In the genomic region with DNA sequence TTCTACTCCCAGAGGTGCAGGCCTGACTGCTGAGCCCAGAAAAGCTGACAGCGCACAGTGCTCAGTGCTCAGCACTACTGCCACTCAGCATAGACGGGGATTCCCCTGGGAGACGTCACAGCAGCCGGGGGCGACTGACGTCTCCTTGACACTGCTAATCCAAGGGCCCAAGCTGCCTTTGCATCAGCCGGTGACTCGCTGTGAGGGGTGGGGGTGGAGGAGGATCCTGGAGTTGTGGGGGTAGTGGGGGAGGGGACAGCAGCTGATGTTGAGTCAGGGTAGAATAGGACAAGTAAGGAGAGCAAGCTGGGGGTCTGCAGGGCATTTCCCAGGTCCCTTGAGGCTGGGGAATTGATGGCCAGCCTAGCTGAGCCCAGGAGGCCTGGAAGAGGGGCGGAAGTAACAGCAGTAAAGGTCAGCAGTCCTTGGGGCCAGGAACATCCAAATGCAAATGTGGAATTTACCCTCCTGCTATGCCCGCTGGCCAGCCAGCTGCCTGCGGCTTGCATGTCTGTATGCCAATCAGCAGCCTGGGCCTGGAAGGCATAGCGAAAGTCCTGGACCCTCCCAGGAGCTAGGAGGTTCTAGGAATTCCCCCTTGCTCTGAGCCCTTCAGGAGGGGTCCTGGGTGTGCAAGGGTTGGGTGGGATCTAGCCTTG, we compare ENCODE assay signal across 12 mouse cellular contexts. TPM values are rescaled to one million over a fixed set of nuclear protein-coding genes. Genes with fewer than 3 reads are reported as not detected.
DNase-seq lines count a peak whose midpoint lies in the region; ATAC-seq lines count a peak whose summit lies in the region.
"Had no signal": no experiment of that assay in that cellular context is flagged by ENCODE, and none has a peak within 500 bp of the region (broad histone marks: within the 10 kb centered on the region; RNA-seq: fewer than 3 reads in every experiment).

No protein-coding gene starts in this region.

- H3K4me1 ChIP-seq in forebrain, embryonic 12.5 days: peaks cover 29% of the 10 kb centered on the region
- peaks cover 26% of the 10 kb centered on the region for H3K4me1 ChIP-seq in midbrain, embryonic 13.5 days (replicated peaks)

- no peaks in the 10 kb centered on the region for H3K36me3 ChIP-seq in forebrain, embryonic 12.5 days (replicated peaks)
- no peaks in the 10 kb centered on the region for H3K36me3 ChIP-seq in midbrain, embryonic 13.5 days
- H3K36me3 ChIP-seq: embryonic facial prominence, embryonic 13.5 days; limb, embryonic 13.5 days had no signal

- peak; percentile 76 for ATAC-seq in forebrain, embryonic 12.5 days (ENCODE audit: low FRiP score)
- peak; percentile 76 for ATAC-seq in midbrain, embryonic 13.5 days

- H3K4me3 ChIP-seq in forebrain, embryonic 12.5 days (replicated peaks): no peak overlapping the region
- H3K4me3 ChIP-seq in midbrain, embryonic 13.5 days (replicated peaks): no peak overlapping the region
- H3K4me3 ChIP-seq: embryonic facial prominence, embryonic 13.5 days; limb, embryonic 13.5 days had no signal

- DNase-seq in CD4-positive helper T cell, adult 2 months (ENCODE audit: low read depth, low spot score): peak; percentile 21
- peak; percentile 34 to 35 for DNase-seq in adrenal gland, adult 18-20 months (ENCODE audit: low spot score in 2 of 2)
- DNase-seq in urinary bladder, adult 2 months (ENCODE audit: low spot score): no peak
- DNase-seq in left cerebral cortex, adult 8-10 months (ENCODE audit: low spot score in 2 of 2): no peak
- DNase-seq in urinary bladder, postnatal 36 days (ENCODE audit: low spot score in 2 of 2): no peak
- DNase-seq in lung, postnatal 10 days: no peak
- DNase-seq: kidney, postnatal 14 days had no signal

- 8% methylated on average over 12 of the region's 12 CpGs for WGBS in forebrain, embryonic 12.5 days
- 2% methylated on average over 12 of the region's 12 CpGs for WGBS in midbrain, embryonic 13.5 days

- 0 out of 2 replicates have a peak overlapping the region, but pooled peaks have one; percentile 33 for H3K27ac ChIP-seq in forebrain, embryonic 12.5 days
- peak overlapping the region; percentile 39; the same call in 1 of the 2 replicates for H3K27ac ChIP-seq in midbrain, embryonic 13.5 days
- H3K27ac ChIP-seq: embryonic facial prominence, embryonic 13.5 days; limb, embryonic 13.5 days had no signal

- no peak overlapping the region for H3K4me2 ChIP-seq in forebrain, embryonic 12.5 days
- 0 out of 2 replicates have a peak overlapping the region, but pooled peaks have one; percentile 13 for H3K4me2 ChIP-seq in midbrain, embryonic 13.5 days (replicated peaks)
- H3K4me2 ChIP-seq: embryonic facial prominence, embryonic 13.5 days; limb, embryonic 13.5 days had no signal

- H3K9ac ChIP-seq in forebrain, embryonic 12.5 days: no peak overlapping the region
- H3K9ac ChIP-seq in midbrain, embryonic 13.5 days (replicated peaks): no peak overlapping the region
- H3K9ac ChIP-seq: embryonic facial prominence, embryonic 13.5 days; limb, embryonic 13.5 days had no signal

- H3K9me3 ChIP-seq in forebrain, embryonic 12.5 days: no peaks in the 10 kb centered on the region
- no peaks in the 10 kb centered on the region for H3K9me3 ChIP-seq in midbrain, embryonic 13.5 days
- H3K9me3 ChIP-seq: embryonic facial prominence, embryonic 13.5 days; limb, embryonic 13.5 days had no signal

- H3K27me3 ChIP-seq in forebrain, embryonic 12.5 days: no peaks in the 10 kb centered on the region
- H3K27me3 ChIP-seq in midbrain, embryonic 13.5 days: no peaks in the 10 kb centered on the region

RNA-seq across cellular contexts. Expression of a gene that starts 31.9 kb away (rescaled TPM):
- 10 to 100 TPM; 32.1 to 33.0 TPM for total RNA-seq in adrenal gland, adult 18-20 months (2021)
- polyA plus RNA-seq in forebrain, embryonic 12.5 days (2016; fragmentation: Nextera tagmentation; extraction: Ambion mirVana): 2.7 and 5.5 TPM in 2 replicates
- polyA plus RNA-seq in midbrain, embryonic 13.5 days (2015; fragmentation: Nextera tagmentation; extraction: Ambion mirVana): 8.2 and 8.8 TPM in 2 replicates
- 1.2 TPM in 2 replicates for polyA plus RNA-seq in urinary bladder, adult 2 months (2012; rRNA removed)
- total RNA-seq in left cerebral cortex, adult 8-10 months (2022): 100 to 1,000 TPM; 268 to 306 (median 296) TPM
- total RNA-seq: megakaryocyte-erythroid progenitor cell, adult 5-6 weeks had no signal

RNA-seq across cellular contexts. Expression of a gene that starts 52.3 kb away (rescaled TPM):
- total RNA-seq in adrenal gland, adult 18-20 months (2021): 10 to 100 TPM in 1 of 2 experiments, 1 to 10 TPM in 1; 6.2 to 12.5 TPM
- 3.6 TPM in 2 replicates for polyA plus RNA-seq in forebrain, embryonic 12.5 days (2016; fragmentation: Nextera tagmentation; extraction: Ambion mirVana)
- 5.1 and 5.3 TPM in 2 replicates for polyA plus RNA-seq in midbrain, embryonic 13.5 days (2015; fragmentation: Nextera tagmentation; extraction: Ambion mirVana)
- 5.5 and 6.4 TPM in 2 replicates for polyA plus RNA-seq in urinary bladder, adult 2 months (2012; rRNA removed)
- 10 to 100 TPM; 72.6 to 77.7 (median 74.9) TPM for total RNA-seq in left cerebral cortex, adult 8-10 months (2022)
- total RNA-seq: megakaryocyte-erythroid progenitor cell, adult 5-6 weeks had no signal

Comparison
In these comparisons a context has a peak if more than half of its experiments do, and no peak if none do; other contexts are left out.
1. DNase-seq: peak in CD4-positive helper T cell, adult 2 months (single experiment) and adrenal gland, adult 18-20 months (2 of 2); none in urinary bladder, adult 2 months (single experiment), left cerebral cortex, adult 8-10 months (0 of 2), urinary bladder, postnatal 36 days (0 of 2) and lung, postnatal 10 days (single experiment).